8 mouse cellular contexts compared by ENCODE assay signal in the genomic region with DNA sequence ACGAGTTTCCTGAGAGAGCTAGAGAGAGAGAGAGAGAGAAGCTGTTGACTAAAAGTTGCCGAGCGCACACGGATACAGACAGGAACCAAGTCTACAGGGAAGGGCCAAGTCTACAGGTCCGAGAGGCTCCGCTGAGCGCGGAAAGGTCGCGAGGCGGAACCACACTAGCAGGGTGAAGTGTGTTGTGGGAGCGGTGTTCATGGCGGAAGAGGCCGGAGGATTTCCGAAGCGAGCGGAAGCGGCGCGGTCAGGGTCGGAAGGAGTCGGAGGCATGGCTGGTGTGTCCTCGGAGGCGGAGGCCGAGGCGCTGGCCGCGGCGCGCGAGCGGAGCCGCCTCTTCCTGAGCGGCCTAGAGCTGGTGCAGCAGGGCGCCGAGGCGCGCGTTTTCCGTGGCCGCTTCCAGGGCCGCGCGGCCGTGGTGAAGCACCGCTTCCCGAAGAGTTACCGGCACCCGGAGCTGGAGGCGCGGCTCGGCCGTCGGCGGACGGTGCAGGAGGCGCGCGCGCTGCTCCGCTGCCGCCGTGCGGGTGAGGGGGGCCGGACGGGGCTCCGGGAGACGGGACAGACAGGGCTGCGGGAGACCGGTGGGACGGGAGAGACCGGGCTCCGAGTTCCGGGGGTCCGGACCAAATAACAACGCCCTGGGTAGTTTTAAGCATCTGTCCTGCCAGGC. TPM values are rescaled to one million over a fixed set of nuclear protein-coding genes. Genes with fewer than 3 reads are reported as not detected.
DNase-seq lines count a peak whose midpoint lies in the region; ATAC-seq and TF ChIP-seq lines count a peak whose summit lies in the region.
"Not testable (repeated sequence)": the region's sequence is repeated elsewhere in the genome, so short reads cannot be mapped to it uniquely, and the experiment has no call there.

No protein-coding gene starts in this region.

- intact Hi-C loops in gastrocnemius, adult 2 months (cut with DNase I); left cerebral cortex, postnatal 10 days (cut with DNase I): not testable (repeated sequence)

- H3K4me1 ChIP-seq in hindbrain, postnatal 0 days (ENCODE audit: insufficient read depth, low read length), result not testable (repeated sequence)

- H3K4me3 ChIP-seq in gastrocnemius, adult 2 months, result peak overlapping the region; percentile 84
- peak overlapping the region; percentile 72 for H3K4me3 ChIP-seq in hindbrain, postnatal 0 days (ENCODE audit: low read length)

- H3K27me3 ChIP-seq in hindbrain, postnatal 0 days (ENCODE audit: insufficient read depth, low read length), result not testable (repeated sequence)

- H3K27ac ChIP-seq in gastrocnemius, adult 2 months, result peak overlapping the region; percentile 91
- peak overlapping the region; percentile 80 for H3K27ac ChIP-seq in hindbrain, postnatal 0 days

- peak; percentile 98 for ATAC-seq in common myeloid progenitor, adult 5-6 weeks (replicated peaks; ENCODE audit: low read depth, poor library complexity, severe bottlenecking)
- ATAC-seq in hindbrain, postnatal 0 days, result peak; percentile 90
- ATAC-seq in megakaryocyte progenitor cell, adult 5-6 weeks (replicated peaks; ENCODE audit: poor library complexity), result peak; percentile 98

- TF ChIP-seq CTCF in gastrocnemius, adult 2 months (IDR thresholded peaks at IDR 0.05); hindbrain, postnatal 0 days (IDR thresholded peaks at IDR 0.05; ENCODE audit: low read depth): not testable (repeated sequence)

- H3K9me3 ChIP-seq in hindbrain, postnatal 0 days (ENCODE audit: low read length), result not testable (repeated sequence)

- H3K4me2 ChIP-seq in hindbrain, postnatal 0 days (ENCODE audit: low read depth, low read length), result peak overlapping the region; percentile 59

- DNase-seq in ZHBTc4 (ENCODE audit: low read depth, low spot score), result peak; percentile 89
- DNase-seq in gastrocnemius, adult 2 months, result peak; percentile 91
- peak; percentile 90 for DNase-seq in hindbrain, postnatal 0 days (ENCODE audit: low spot score)
- peak; percentile 76 to 89 for DNase-seq in left cerebral cortex, postnatal 10 days (ENCODE audit: extremely low spot score in 1 of 2, low spot score in 2 of 2)
- DNase-seq in right cerebral cortex, postnatal 14 days, result peak; percentile 82
- peak; percentile 83 for DNase-seq in urinary bladder, postnatal 25 days (ENCODE audit: low spot score)

- under 1% methylated on average over 73 of the region's 76 CpGs for WGBS in hindbrain, postnatal 0 days

- peak overlapping the region; percentile 67 for H3K9ac ChIP-seq in hindbrain, postnatal 0 days (replicated peaks; ENCODE audit: low read length)

- H3K36me3 ChIP-seq in hindbrain, postnatal 0 days (ENCODE audit: insufficient read depth, low read length), result peaks cover 12% of the 10 kb centered on the region; the same call in 1 of the 2 replicates

RNA-seq across cellular contexts. Expression of gene Trp53rkb, which starts 1.3 kb away (rescaled TPM):
- 0.50 and 1.6 TPM in 2 replicates for total RNA-seq in common myeloid progenitor, adult 5-6 weeks (2017)
- total RNA-seq in gastrocnemius, adult 2 months (2021), result 1 to 10 TPM; 2.2 to 3.1 TPM
- total RNA-seq in hindbrain, postnatal 0 days (2014; rRNA removed), result 6.4 and 11.3 TPM in 2 replicates
- 7.2 and 9.5 TPM in 2 replicates for polyA plus RNA-seq in hindbrain, postnatal 0 days (2015; fragmentation: Nextera tagmentation; extraction: Ambion mirVana)
- 1 to 10 TPM; 6.5 to 8.8 TPM for total RNA-seq in left cerebral cortex, postnatal 10 days (2021)
- total RNA-seq in megakaryocyte progenitor cell, adult 5-6 weeks (2015), result 3.2 and 5.6 TPM in 2 replicates
- 1.1 and 2.5 TPM in 2 replicates for total RNA-seq in megakaryocyte progenitor cell, adult 5-6 weeks (2017)

RNA-seq across cellular contexts. Expression of gene Arfgef2, which starts 11.7 kb away (rescaled TPM):
- 21.3 and 31.1 TPM in 2 replicates for total RNA-seq in common myeloid progenitor, adult 5-6 weeks (2017)
- total RNA-seq in gastrocnemius, adult 2 months (2021), result 10 to 100 TPM; 24.9 to 30.9 TPM
- 23.4 and 26.3 TPM in 2 replicates for total RNA-seq in hindbrain, postnatal 0 days (2014; rRNA removed)
- polyA plus RNA-seq in hindbrain, postnatal 0 days (2015; fragmentation: Nextera tagmentation; extraction: Ambion mirVana), result 3.5 and 4.6 TPM in 2 replicates
- total RNA-seq in left cerebral cortex, postnatal 10 days (2021), result 10 to 100 TPM; 39.5 to 44.2 TPM
- 14.8 and 16.3 TPM in 2 replicates for total RNA-seq in megakaryocyte progenitor cell, adult 5-6 weeks (2015)
- 15.2 and 17.3 TPM in 2 replicates for total RNA-seq in megakaryocyte progenitor cell, adult 5-6 weeks (2017)

Comparison
In these comparisons a context has a peak if more than half of its experiments do, and no peak if none do; other contexts are left out.
1. Peak in every context shown above with its lines: DNase-seq, ATAC-seq, H3K4me3 ChIP-seq and H3K27ac ChIP-seq.